Mouse (Mus musculus): ENCODE measurements around the gene Wwc1. TPM values are rescaled to one million over a fixed set of nuclear protein-coding genes. Genes with fewer than 3 reads are reported as not detected.
A peak's percentile ranks its signal among the peaks of the same experiment; 100 is the strongest.

Wwc1 gene
- polyA plus RNA-seq, 1 experiment from 2014 or later: 7.2 TPM

DNA sequence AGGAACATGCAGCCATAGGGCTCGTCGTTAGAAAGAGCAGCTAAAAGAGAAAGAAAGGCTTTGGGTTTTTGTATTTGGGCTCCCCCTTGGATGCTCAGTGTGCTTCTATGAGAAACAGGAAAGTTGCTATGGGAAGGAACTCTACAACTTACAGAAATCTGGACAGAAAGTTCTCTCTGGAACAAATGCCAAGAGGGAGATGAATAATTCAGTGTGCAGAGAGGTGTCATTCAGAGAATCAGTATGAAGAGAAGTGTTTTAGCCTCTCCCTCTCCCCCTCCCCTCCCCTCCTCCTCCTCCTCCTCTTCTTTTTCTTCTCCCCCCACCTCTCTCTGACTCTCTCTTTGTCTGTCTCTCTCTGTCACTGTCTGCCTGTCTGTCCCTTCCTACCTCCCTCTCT lies 60.9 kb downstream of the Wwc1 start:
- no peak overlapping the region for H3K27ac ChIP-seq (ENCODE audit: low read depth, low read length)
- no peaks in the 10 kb centered on the region for H3K9me3 ChIP-seq (ENCODE audit: control insufficient read depth, low read length)
- 57% methylated on average over 2 of the region's 2 CpGs for WGBS
- no peak overlapping the region for H3K9ac ChIP-seq (replicated peaks; ENCODE audit: low read depth, low read length)
- no peaks in the 10 kb centered on the region for H3K36me3 ChIP-seq (ENCODE audit: control insufficient read depth, insufficient read depth, low read length)
- ATAC-seq (ENCODE audit: low read depth): no peak
- H3K4me2 ChIP-seq (ENCODE audit: low read depth, low read length): no peak overlapping the region
- H3K4me1 ChIP-seq (ENCODE audit: control insufficient read depth, insufficient read depth, low read length): peaks cover 3% of the 10 kb centered on the region; the same call in 1 of the 2 replicates
- H3K27me3 ChIP-seq (ENCODE audit: control insufficient read depth, insufficient read depth, low read length): no peaks in the 10 kb centered on the region
- no peak overlapping the region for H3K4me3 ChIP-seq (ENCODE audit: low read depth, low read length)

GRCm38 (mm10) chr11:35916466-35917185 lies 63.7 kb downstream of the Wwc1 start:
- Histone ChIP-seq H3K27me3 (ENCODE audit: control insufficient read depth, insufficient read depth, low read length) (no peaks in the 10 kb centered on the region), H3K4me1 (ENCODE audit: control insufficient read depth, insufficient read depth, low read length) (peaks cover 3% of the 10 kb centered on the region; the same call in 1 of the 2 replicates), H3K36me3 (ENCODE audit: control insufficient read depth, insufficient read depth, low read length) (no peaks in the 10 kb centered on the region), H3K9me3 (ENCODE audit: control insufficient read depth, low read length) (no peaks in the 10 kb centered on the region), H3K27ac (ENCODE audit: low read depth, low read length) (no peak overlapping the region), H3K4me2 (ENCODE audit: low read depth, low read length) (no peak overlapping the region), H3K9ac (replicated peaks; ENCODE audit: low read depth, low read length) (no peak overlapping the region), H3K4me3 (ENCODE audit: low read depth, low read length) (no peak overlapping the region)
- ATAC-seq (ENCODE audit: low read depth): no peak
- 76% methylated on average over 8 of the region's 8 CpGs for WGBS

DNA sequence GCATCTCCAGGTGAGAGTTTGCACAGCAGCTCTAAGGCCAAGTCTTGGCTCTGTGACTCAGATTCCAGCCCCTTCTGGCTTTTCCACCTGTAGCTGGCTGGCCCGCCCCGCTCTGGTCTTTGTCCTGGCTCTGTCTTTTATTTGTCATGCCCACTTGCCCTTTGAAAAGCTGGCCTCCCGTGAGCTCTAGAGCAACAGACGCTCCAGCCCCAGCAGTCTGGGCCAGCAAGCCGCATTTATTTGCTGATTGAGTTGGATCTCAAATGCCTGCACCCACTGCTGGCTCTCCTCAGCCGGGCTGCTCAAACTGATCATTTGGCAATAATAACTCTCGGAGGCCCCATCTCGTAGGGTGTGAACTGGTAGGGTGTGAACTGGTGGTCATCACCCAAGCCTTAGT lies 64.8 kb downstream of the Wwc1 start:
- Histone ChIP-seq H3K4me2 (ENCODE audit: low read depth, low read length) (no peak overlapping the region), H3K4me1 (ENCODE audit: control insufficient read depth, insufficient read depth, low read length) (peaks cover 3% of the 10 kb centered on the region; the same call in 1 of the 2 replicates), H3K9ac (replicated peaks; ENCODE audit: low read depth, low read length) (no peak overlapping the region), H3K27ac (ENCODE audit: low read depth, low read length) (no peak overlapping the region), H3K27me3 (ENCODE audit: control insufficient read depth, insufficient read depth, low read length) (no peaks in the 10 kb centered on the region), H3K36me3 (ENCODE audit: control insufficient read depth, insufficient read depth, low read length) (no peaks in the 10 kb centered on the region), H3K9me3 (ENCODE audit: control insufficient read depth, low read length) (no peaks in the 10 kb centered on the region), H3K4me3 (ENCODE audit: low read depth, low read length) (no peak overlapping the region)
- ATAC-seq (ENCODE audit: low read depth): no peak
- 41% methylated on average over 8 of the region's 8 CpGs for WGBS

- 37% methylated on average over 6 of the region's 6 CpGs for WGBS
- no peak overlapping the region for H3K9ac ChIP-seq (replicated peaks; ENCODE audit: low read depth, low read length)
- no peaks in the 10 kb centered on the region for H3K4me1 ChIP-seq (ENCODE audit: control insufficient read depth, insufficient read depth, low read length)
- H3K36me3 ChIP-seq (ENCODE audit: control insufficient read depth, insufficient read depth, low read length): no peaks in the 10 kb centered on the region
- H3K4me3 ChIP-seq (ENCODE audit: low read depth, low read length): no peak overlapping the region
- no peaks in the 10 kb centered on the region for H3K9me3 ChIP-seq (ENCODE audit: control insufficient read depth, low read length)
- peak; percentile 85 for ATAC-seq (ENCODE audit: low read depth)
- no peak overlapping the region for H3K4me2 ChIP-seq (ENCODE audit: low read depth, low read length)
- peak overlapping the region; percentile 22; the same call in 1 of the 2 replicates for H3K27ac ChIP-seq (ENCODE audit: low read depth, low read length)
- no peaks in the 10 kb centered on the region for H3K27me3 ChIP-seq (ENCODE audit: control insufficient read depth, insufficient read depth, low read length)
Measured at GRCm38 (mm10) chr11:35913418-35914044, 66.8 kb downstream of the Wwc1 start.

GRCm38 (mm10) chr11:35904955-35905550 lies 75.3 kb downstream of the Wwc1 start:
- no peak for ATAC-seq (ENCODE audit: low read depth)
- H3K9ac ChIP-seq (replicated peaks; ENCODE audit: low read depth, low read length): no peak overlapping the region
- H3K27me3 ChIP-seq (ENCODE audit: control insufficient read depth, insufficient read depth, low read length): no peaks in the 10 kb centered on the region
- H3K4me2 ChIP-seq (ENCODE audit: low read depth, low read length): no peak overlapping the region
- no peak overlapping the region for H3K27ac ChIP-seq (ENCODE audit: low read depth, low read length)
- H3K4me1 ChIP-seq (ENCODE audit: control insufficient read depth, insufficient read depth, low read length): no peaks in the 10 kb centered on the region
- H3K4me3 ChIP-seq (ENCODE audit: low read depth, low read length): no peak overlapping the region
- 86% methylated on average over 7 of the region's 7 CpGs for WGBS
- no peaks in the 10 kb centered on the region for H3K36me3 ChIP-seq (ENCODE audit: control insufficient read depth, insufficient read depth, low read length)
- no peaks in the 10 kb centered on the region for H3K9me3 ChIP-seq (ENCODE audit: control insufficient read depth, low read length)

DNA sequence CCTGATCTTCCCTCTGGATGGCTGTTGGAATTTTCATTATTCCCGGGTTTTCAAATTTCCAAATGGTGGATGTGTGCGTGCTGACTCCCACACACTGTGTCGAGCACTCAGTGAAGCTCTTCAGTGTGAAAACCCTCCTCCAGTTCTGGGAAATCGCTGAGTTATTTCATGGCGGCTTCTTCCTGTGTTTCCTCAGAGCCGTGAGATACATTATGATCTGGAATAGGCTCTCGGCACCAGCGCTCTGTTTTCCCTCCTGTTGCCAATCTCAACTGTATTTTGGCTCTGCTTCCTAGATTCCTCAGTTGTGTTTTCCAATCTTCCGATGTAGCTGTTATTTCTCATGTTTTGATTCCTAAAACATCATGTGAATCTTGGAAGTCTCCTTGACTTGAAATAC lies 77.2 kb downstream of the Wwc1 start:
- no peak overlapping the region for H3K4me2 ChIP-seq (ENCODE audit: low read depth, low read length)
- no peak overlapping the region for H3K4me3 ChIP-seq (ENCODE audit: low read depth, low read length)
- no peaks in the 10 kb centered on the region for H3K4me1 ChIP-seq (ENCODE audit: control insufficient read depth, insufficient read depth, low read length)
- no peak for ATAC-seq (ENCODE audit: low read depth)
- H3K9ac ChIP-seq (replicated peaks; ENCODE audit: low read depth, low read length): no peak overlapping the region
- no peaks in the 10 kb centered on the region for H3K27me3 ChIP-seq (ENCODE audit: control insufficient read depth, insufficient read depth, low read length)
- 88% methylated on average over 9 of the region's 9 CpGs for WGBS
- H3K36me3 ChIP-seq (ENCODE audit: control insufficient read depth, insufficient read depth, low read length): no peaks in the 10 kb centered on the region
- H3K27ac ChIP-seq (ENCODE audit: low read depth, low read length): no peak overlapping the region
- H3K9me3 ChIP-seq (ENCODE audit: control insufficient read depth, low read length): no peaks in the 10 kb centered on the region

GRCm38 (mm10) chr11:35899946-35900345 lies 80.4 kb downstream of the Wwc1 start:
- Histone ChIP-seq H3K4me2 (ENCODE audit: low read depth, low read length) (no peak overlapping the region), H3K27ac (ENCODE audit: low read depth, low read length) (no peak overlapping the region), H3K9ac (replicated peaks; ENCODE audit: low read depth, low read length) (no peak overlapping the region), H3K4me1 (ENCODE audit: control insufficient read depth, insufficient read depth, low read length) (no peaks in the 10 kb centered on the region), H3K9me3 (ENCODE audit: control insufficient read depth, low read length) (no peaks in the 10 kb centered on the region), H3K4me3 (ENCODE audit: low read depth, low read length) (no peak overlapping the region), H3K27me3 (ENCODE audit: control insufficient read depth, insufficient read depth, low read length) (no peaks in the 10 kb centered on the region), H3K36me3 (ENCODE audit: control insufficient read depth, insufficient read depth, low read length) (no peaks in the 10 kb centered on the region)
- no peak for ATAC-seq (ENCODE audit: low read depth)
- WGBS: 73% methylated on average over 9 of the region's 9 CpGs

DNA sequence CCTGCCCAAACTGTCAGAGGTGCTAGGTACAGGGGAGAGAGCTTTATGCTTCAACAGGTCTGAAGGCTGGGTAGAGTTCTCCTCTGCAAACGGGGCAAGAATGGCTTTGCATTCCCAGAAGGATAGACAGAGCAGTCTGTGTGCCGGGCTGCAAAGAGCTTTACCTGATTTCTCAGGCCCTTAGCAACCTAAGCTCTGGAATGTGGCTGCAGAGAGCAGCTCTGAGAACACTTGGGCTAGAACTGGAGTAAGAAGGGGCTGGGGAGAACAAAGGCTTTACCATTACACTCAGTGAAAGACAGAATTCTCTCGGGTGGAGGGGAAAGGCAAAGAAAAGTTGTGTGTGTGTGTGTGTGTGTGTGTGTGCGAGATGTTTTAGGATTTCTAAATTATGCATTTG lies 86.9 kb downstream of the Wwc1 start:
- H3K9ac ChIP-seq (replicated peaks; ENCODE audit: low read depth, low read length): no peak overlapping the region
- no peaks in the 10 kb centered on the region for H3K9me3 ChIP-seq (ENCODE audit: control insufficient read depth, low read length)
- no peak overlapping the region for H3K4me2 ChIP-seq (ENCODE audit: low read depth, low read length)
- no peak; the same call in 1 of the 2 replicates for ATAC-seq (ENCODE audit: low read depth)
- 27% methylated on average over 4 of the region's 4 CpGs for WGBS
- H3K4me3 ChIP-seq (ENCODE audit: low read depth, low read length): no peak overlapping the region
- no peaks in the 10 kb centered on the region; the same call in 1 of the 2 replicates for H3K4me1 ChIP-seq (ENCODE audit: control insufficient read depth, insufficient read depth, low read length)
- no peaks in the 10 kb centered on the region for H3K27me3 ChIP-seq (ENCODE audit: control insufficient read depth, insufficient read depth, low read length)
- H3K27ac ChIP-seq (ENCODE audit: low read depth, low read length): peak overlapping the region; percentile 22; the same call in 1 of the 2 replicates
- no peaks in the 10 kb centered on the region for H3K36me3 ChIP-seq (ENCODE audit: control insufficient read depth, insufficient read depth, low read length)

DNA sequence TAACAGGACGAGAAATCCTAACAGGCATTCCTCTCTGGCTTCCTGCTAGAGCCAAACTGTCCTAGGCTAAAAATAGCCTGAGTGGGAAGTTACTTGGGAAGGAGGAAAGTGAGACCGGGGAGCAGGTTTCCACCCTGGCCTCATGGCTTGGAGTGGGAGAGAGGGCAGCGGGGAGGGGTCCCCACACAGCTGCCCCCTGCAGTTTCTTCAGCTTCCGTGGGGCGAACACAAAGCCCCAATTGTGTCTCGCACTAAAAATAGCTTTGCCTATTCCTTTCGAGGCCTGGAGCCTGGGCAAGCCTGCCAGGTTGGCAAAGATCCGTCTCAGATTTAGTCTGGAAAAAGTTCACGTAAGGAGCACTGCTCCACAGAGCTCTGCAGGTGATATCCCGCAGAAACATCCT lies 87.3 kb downstream of the Wwc1 start:
- H3K4me3 ChIP-seq (ENCODE audit: low read depth, low read length): no peak overlapping the region
- H3K9me3 ChIP-seq (ENCODE audit: control insufficient read depth, low read length): no peaks in the 10 kb centered on the region
- H3K4me2 ChIP-seq (ENCODE audit: low read depth, low read length): no peak overlapping the region
- H3K27me3 ChIP-seq (ENCODE audit: control insufficient read depth, insufficient read depth, low read length): no peaks in the 10 kb centered on the region
- H3K27ac ChIP-seq (ENCODE audit: low read depth, low read length): peak overlapping the region; percentile 22; the same call in 1 of the 2 replicates
- no peak overlapping the region for H3K9ac ChIP-seq (replicated peaks; ENCODE audit: low read depth, low read length)
- no peaks in the 10 kb centered on the region for H3K36me3 ChIP-seq (ENCODE audit: control insufficient read depth, insufficient read depth, low read length)
- WGBS: 26% methylated on average over 10 of the region's 10 CpGs
- no peaks in the 10 kb centered on the region; the same call in 1 of the 2 replicates for H3K4me1 ChIP-seq (ENCODE audit: control insufficient read depth, insufficient read depth, low read length)
- no peak; the same call in 1 of the 2 replicates for ATAC-seq (ENCODE audit: low read depth)

All from neural tube, embryonic 14.5 days (tissue).